22 mouse cellular contexts compared by ENCODE assay signal in the genomic region with DNA sequence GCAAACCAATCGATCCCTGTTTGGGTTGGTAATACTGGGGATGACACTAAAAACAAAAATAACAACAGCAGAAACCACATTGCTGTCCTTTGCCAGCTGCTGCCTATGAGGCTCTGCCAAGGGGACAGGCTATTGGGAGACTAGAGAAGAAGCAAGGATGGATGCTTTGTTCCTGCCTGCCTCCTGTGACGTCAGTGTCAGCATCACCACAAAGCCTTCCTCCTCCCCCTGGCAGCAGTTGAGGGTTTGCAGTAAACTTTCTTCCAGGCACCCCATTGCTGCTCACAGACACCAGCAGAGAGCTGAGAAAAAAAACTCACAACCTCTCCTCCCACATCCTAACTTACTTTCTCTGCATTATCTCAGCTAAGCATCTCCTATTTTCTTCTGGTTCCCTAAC.
DNase-seq lines count a peak whose midpoint lies in the region; ATAC-seq and TF ChIP-seq lines count a peak whose summit lies in the region.
"Had no signal": no experiment of that assay in that cellular context is flagged by ENCODE, and none has a peak within 500 bp of the region (broad histone marks: within the 10 kb centered on the region; RNA-seq: fewer than 3 reads in every experiment).

No protein-coding gene starts in this region.

- no peak for TF ChIP-seq CTCF in lung, postnatal 0 days (IDR thresholded peaks at IDR 0.05)

- no peaks in the 10 kb centered on the region for H3K36me3 ChIP-seq in forebrain, embryonic 14.5 days (ENCODE audit: control insufficient read depth, insufficient read depth, low read length)
- H3K36me3 ChIP-seq in forebrain, embryonic 16.5 days (ENCODE audit: control insufficient read depth, insufficient read depth), result no peaks in the 10 kb centered on the region
- H3K36me3 ChIP-seq in lung, postnatal 0 days (ENCODE audit: insufficient read depth, low read length), result no peaks in the 10 kb centered on the region
- H3K36me3 ChIP-seq: forebrain, embryonic 10.5 days; heart, embryonic 10.5 days; hindbrain, embryonic 10.5 days; intestine, embryonic 15.5 days; limb, embryonic 12.5 days; midbrain, embryonic 15.5 days; neural tube, embryonic 12.5 days had no signal

- no peak for TF ChIP-seq EP300 in lung, postnatal 0 days (IDR thresholded peaks at IDR 0.05)

- no peak overlapping the region for H3K4me2 ChIP-seq in forebrain, embryonic 14.5 days (ENCODE audit: low read length)
- no peak overlapping the region for H3K4me2 ChIP-seq in forebrain, embryonic 16.5 days (ENCODE audit: low read length)
- no peak overlapping the region for H3K4me2 ChIP-seq in lung, postnatal 0 days (replicated peaks; ENCODE audit: low read depth, low read length)
- H3K4me2 ChIP-seq: intestine, embryonic 15.5 days; limb, embryonic 12.5 days; liver, embryonic 11.5 days; midbrain, embryonic 15.5 days; neural tube, embryonic 12.5 days had no signal

- no peaks in the 10 kb centered on the region for H3K27me3 ChIP-seq in forebrain, embryonic 14.5 days (replicated peaks; ENCODE audit: control insufficient read depth, insufficient read depth, low read length)
- H3K27me3 ChIP-seq in forebrain, embryonic 16.5 days (replicated peaks; ENCODE audit: control insufficient read depth, insufficient read depth, low read length), result no peaks in the 10 kb centered on the region
- H3K27me3 ChIP-seq in lung, postnatal 0 days (replicated peaks; ENCODE audit: insufficient read depth, low read length), result no peaks in the 10 kb centered on the region
- H3K27me3 ChIP-seq: intestine, embryonic 15.5 days; limb, embryonic 12.5 days; midbrain, embryonic 15.5 days; neural tube, embryonic 12.5 days had no signal

- H3K27ac ChIP-seq in forebrain, embryonic 14.5 days (ENCODE audit: low read depth, low read length), result no peak overlapping the region
- H3K27ac ChIP-seq in forebrain, embryonic 16.5 days (ENCODE audit: low read length), result no peak overlapping the region
- no peak overlapping the region for H3K27ac ChIP-seq in lung, postnatal 0 days (ENCODE audit: low read length)
- H3K27ac ChIP-seq: forebrain, embryonic 10.5 days; heart, embryonic 10.5 days; hindbrain, embryonic 10.5 days; intestine, embryonic 15.5 days; limb, embryonic 12.5 days; macrophage; midbrain, embryonic 15.5 days; neural tube, embryonic 12.5 days had no signal

- H3K9me3 ChIP-seq in forebrain, embryonic 14.5 days (replicated peaks; ENCODE audit: control insufficient read depth, low read length), result no peaks in the 10 kb centered on the region
- H3K9me3 ChIP-seq in forebrain, embryonic 16.5 days (ENCODE audit: control insufficient read depth, low read length), result no peaks in the 10 kb centered on the region
- H3K9me3 ChIP-seq in lung, postnatal 0 days (ENCODE audit: low read length), result no peaks in the 10 kb centered on the region
- H3K9me3 ChIP-seq: forebrain, embryonic 10.5 days; heart, embryonic 10.5 days; hindbrain, embryonic 10.5 days; intestine, embryonic 15.5 days; limb, embryonic 12.5 days; midbrain, embryonic 15.5 days; neural tube, embryonic 12.5 days had no signal

- H3K4me3 ChIP-seq in forebrain, embryonic 14.5 days (ENCODE audit: low read depth, low read length), result no peak overlapping the region
- no peak overlapping the region for H3K4me3 ChIP-seq in forebrain, embryonic 16.5 days (replicated peaks; ENCODE audit: low read length)
- no peak overlapping the region for H3K4me3 ChIP-seq in lung, postnatal 0 days (ENCODE audit: low read depth, low read length)
- H3K4me3 ChIP-seq: forebrain, embryonic 10.5 days; heart, embryonic 10.5 days; hindbrain, embryonic 10.5 days; intestine, embryonic 15.5 days; limb, embryonic 12.5 days; midbrain, embryonic 15.5 days; neural tube, embryonic 12.5 days had no signal

- H3K4me1 ChIP-seq in forebrain, embryonic 14.5 days (ENCODE audit: control insufficient read depth, insufficient read depth, low read length), result peaks cover 5% of the 10 kb centered on the region; the same call in 1 of the 2 replicates
- no peaks in the 10 kb centered on the region; the same call in 1 of the 2 replicates for H3K4me1 ChIP-seq in forebrain, embryonic 16.5 days (replicated peaks; ENCODE audit: control insufficient read depth, insufficient read depth, low read length)
- H3K4me1 ChIP-seq in lung, postnatal 0 days (ENCODE audit: insufficient read depth, low read depth, low read length), result no peaks in the 10 kb centered on the region
- H3K4me1 ChIP-seq: forebrain, embryonic 10.5 days; heart, embryonic 10.5 days; hindbrain, embryonic 10.5 days; intestine, embryonic 15.5 days; limb, embryonic 12.5 days; midbrain, embryonic 15.5 days; neural tube, embryonic 12.5 days had no signal

- 44% methylated on average over 2 of the region's 2 CpGs for WGBS in forebrain, embryonic 14.5 days
- 26% methylated on average over 2 of the region's 2 CpGs for whole genome bisulfite sequencing in forebrain, embryonic 16.5 days
- 58% methylated on average over 2 of the region's 2 CpGs for WGBS in lung, postnatal 0 days

- DNase-seq in forebrain, embryonic 14.5 days (ENCODE audit: low spot score), result peak; percentile 16
- peak; percentile 33 for DNase-seq in lung, postnatal 0 days (ENCODE audit: low spot score)
- no peak for DNase-seq in lung, adult 18-20 months
- peak; percentile 47 to 71 for DNase-seq in lung, postnatal 4 days
- peak; percentile 48 for DNase-seq in thymus, postnatal 25 days
- no peak for DNase-seq in frontal cortex, postnatal 36 days (ENCODE audit: low spot score in 2 of 2)
- no peak for DNase-seq in testis, postnatal 10 days (ENCODE audit: low spot score)
- DNase-seq: adrenal gland, adult 8-10 months; cerebellum, adult 9-11 months; kidney, adult 8-10 months; kidney, postnatal 10 days had no signal

- H3K9ac ChIP-seq in forebrain, embryonic 14.5 days (ENCODE audit: low read length), result no peak overlapping the region
- H3K9ac ChIP-seq in forebrain, embryonic 16.5 days (replicated peaks; ENCODE audit: low read depth, low read length), result no peak overlapping the region
- H3K9ac ChIP-seq in lung, postnatal 0 days (replicated peaks; ENCODE audit: low read depth), result no peak overlapping the region
- H3K9ac ChIP-seq: intestine, embryonic 15.5 days; limb, embryonic 12.5 days; midbrain, embryonic 15.5 days; neural tube, embryonic 12.5 days had no signal

- no peak for ATAC-seq in forebrain, embryonic 14.5 days
- no peak for ATAC-seq in forebrain, embryonic 16.5 days
- ATAC-seq in lung, postnatal 0 days, result peak; percentile 53
- ATAC-seq: hindbrain, embryonic 16.5 days; intestine, embryonic 15.5 days; midbrain, embryonic 15.5 days had no signal

Comparison
In these comparisons a context has a peak if more than half of its experiments do, and no peak if none do; other contexts are left out.
1. DNase-seq: peak in forebrain, embryonic 14.5 days (single experiment), lung, postnatal 0 days (single experiment), lung, postnatal 4 days (2 of 2) and thymus, postnatal 25 days (single experiment); none in lung, adult 18-20 months (0 of 2), frontal cortex, postnatal 36 days (0 of 2) and testis, postnatal 10 days (single experiment).